Mouse (Mus musculus) bone marrow, adult 2 months (tissue): ENCODE results near the gene Epdr1.

ENCODE experiments used
- CTCF ChIP-seq: fragments of 200-500 bp; IDR thresholded peaks from 2 replicates; pipeline ENCODE4 v1.5.1; 2011; ENCODE audit warnings: low read length, control low read depth; ENCODE audit not compliant: control insufficient read depth, insufficient read depth
- POLR2A ChIP-seq: fragments of 200-500 bp; IDR thresholded peaks from 2 replicates; pipeline ENCODE4 v1.6.1; 2011; ENCODE audit warnings: low read depth, mild to moderate bottlenecking, control low read depth, low read length, borderline replicate concordance; ENCODE audit not compliant: control insufficient read depth

DNA sequence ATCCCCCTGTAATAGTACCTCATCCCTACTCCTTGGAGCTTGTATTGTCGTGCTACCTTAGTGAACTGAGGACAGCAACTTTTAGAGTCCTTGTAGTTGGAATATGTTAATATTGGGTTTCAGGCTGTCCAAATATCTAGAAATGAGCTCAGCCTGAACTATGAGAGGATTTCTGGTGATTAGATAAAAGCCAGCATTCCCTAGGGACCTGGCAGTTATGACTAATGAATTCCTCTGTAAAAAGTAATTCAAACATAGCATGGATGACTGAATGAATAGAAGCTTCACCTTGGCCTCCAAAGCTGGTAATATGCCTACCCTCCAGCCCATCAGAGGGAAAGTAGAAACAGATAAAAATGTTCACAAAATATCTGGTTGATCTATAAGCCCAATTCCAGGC lies 6.7 kb upstream of the Epdr1 start:
- TF ChIP-seq POLR2A, result no peak
- TF ChIP-seq CTCF, result no peak
